Mouse (Mus musculus): ENCODE results near the gene Araf.

The Araf gene

DNA sequence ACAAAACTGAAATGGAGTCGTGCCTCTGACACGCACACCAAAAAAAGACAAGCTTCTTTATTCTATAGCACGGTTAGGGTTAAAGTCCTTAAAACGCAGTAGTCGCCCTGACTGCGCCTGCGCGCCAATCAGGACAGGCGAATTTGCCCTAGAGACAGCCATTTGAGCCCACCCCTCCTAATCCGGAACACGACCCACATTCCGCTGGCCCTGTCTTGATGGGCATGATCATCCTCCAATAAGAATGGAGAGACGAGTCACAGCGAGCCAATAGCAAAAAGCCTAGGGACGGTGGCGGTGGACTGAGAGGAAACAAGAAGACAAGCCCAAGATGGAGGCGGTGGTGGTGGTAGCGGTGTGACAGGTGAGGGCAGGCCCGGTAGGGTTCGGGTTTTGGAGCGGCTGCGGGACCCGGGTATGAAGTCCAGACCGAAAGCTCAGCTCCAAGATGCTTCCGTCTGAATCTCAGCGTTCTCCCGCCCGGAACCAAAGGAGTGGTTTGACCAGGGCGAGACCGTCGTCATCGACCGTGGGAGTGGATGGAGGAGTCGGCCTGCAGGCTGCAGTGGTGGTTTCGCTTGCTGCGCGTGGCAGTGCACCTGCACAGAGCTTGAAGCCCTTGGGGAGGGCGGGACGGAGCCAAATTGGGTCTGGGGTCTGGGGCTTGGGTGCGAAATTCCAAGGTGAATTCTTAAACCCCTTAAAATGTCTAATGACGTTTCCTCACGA, 50.8 kb downstream of the Araf start:
- peak; percentile 100 for DNase-seq

GRCm38 (mm10) chrX:20853794-20854193, 56.2 kb downstream of the Araf start:
- DNase-seq = peak; percentile 83

GRCm38 (mm10) chrX:20861453-20862104, 64.0 kb downstream of the Araf start:
- DNase-seq = peak; percentile 80

- peak; percentile 93 for DNase-seq
Observed at GRCm38 (mm10) chrX:20862105-20863065, 64.8 kb downstream of the Araf start.

- peak; percentile 91 for DNase-seq
Observed at GRCm38 (mm10) chrX:20863161-20864101, 65.8 kb downstream of the Araf start.

- DNase-seq = no peak
Observed at GRCm38 (mm10) chrX:20868091-20868490, 70.5 kb downstream of the Araf start.

DNA sequence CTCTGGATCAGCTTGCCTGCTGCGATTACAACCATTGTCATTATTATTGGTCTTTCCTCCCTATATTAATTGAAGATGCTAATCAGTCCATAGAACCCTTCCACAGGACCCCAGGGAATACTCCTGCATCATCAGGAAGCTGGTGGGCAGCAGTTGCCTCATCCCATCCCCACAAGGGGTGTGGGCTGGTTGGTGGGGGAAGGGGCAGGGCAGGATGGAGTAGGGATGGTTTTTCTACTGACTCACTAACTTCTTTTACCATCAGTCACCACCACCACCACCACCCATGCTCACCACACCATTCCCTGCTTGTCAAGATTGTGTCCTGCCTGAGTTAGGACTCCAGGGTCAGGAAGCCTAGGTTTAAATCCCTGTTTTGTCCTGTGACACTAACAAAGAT, 71.6 kb downstream of the Araf start:
- no peak for DNase-seq

GRCm38 (mm10) chrX:20869962-20870513, 72.4 kb downstream of the Araf start, which contains the start of gene Timp1:
Timp1 (plus strand) TSS chrX:20870166.
- DNase-seq = peak; percentile 90

GRCm38 (mm10) chrX:20872928-20873500, 75.4 kb downstream of the Araf start:
- DNase-seq = no peak

GRCm38 (mm10) chrX:20875241-20875640, 77.6 kb downstream of the Araf start:
- DNase-seq = no peak

DNA sequence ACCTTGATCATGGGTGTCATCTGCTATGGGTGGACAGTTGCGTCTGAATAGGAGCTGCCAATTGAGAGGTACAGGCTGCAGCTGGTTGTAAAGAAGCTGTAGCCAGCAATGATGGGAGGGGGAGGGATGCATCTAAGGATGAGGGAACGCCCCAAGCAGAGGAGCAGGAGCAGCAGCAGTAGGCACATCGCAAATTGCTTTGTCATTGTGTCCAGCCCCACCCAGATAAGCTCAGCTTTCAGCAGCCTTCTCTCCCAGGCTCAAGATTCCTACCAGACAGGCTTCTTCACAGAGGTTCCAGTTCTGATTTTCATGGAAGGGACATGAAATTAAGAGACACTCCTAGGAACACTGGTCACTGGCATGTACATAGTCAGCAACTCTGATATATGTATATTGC, 112.5 kb downstream of the Araf start:
- no peak for DNase-seq
